Mouse (Mus musculus) limb, embryonic 13.5 days (tissue): ENCODE results near the gene Serinc1. TPM values are rescaled to one million over a fixed set of nuclear protein-coding genes. Genes with fewer than 3 reads are reported as not detected.

ENCODE experiments used
- ATAC-seq: fragments of 200-750 bp; cut with Nextera tagmentation; 2 replicates; pipeline ENCODE4 v1.8.0; 2017; ENCODE audit warnings: low read depth, moderate number of reproducible peaks, moderate TSS enrichment; ENCODE audit not compliant: low FRiP score
- H3K27ac ChIP-seq: fragments of 300-500 bp; sonication (generic); 2 replicates; pipeline ENCODE4 v1.5.1; 2015; ENCODE audit warnings: inconsistent platforms, mild to moderate bottlenecking, moderate library complexity
- H3K27me3 ChIP-seq: fragments of 300-500 bp; sonication (generic); 2 replicates; pipeline ENCODE4 v1.6.1; 2015; ENCODE audit warnings: mild to moderate bottlenecking, inconsistent platforms
- H3K36me3 ChIP-seq: fragments of 300-500 bp; sonication (generic); 2 replicates; pipeline ENCODE4 v1.6.1; 2015; ENCODE audit warnings: inconsistent platforms, mild to moderate bottlenecking, moderate library complexity
- H3K4me1 ChIP-seq: fragments of 300-500 bp; sonication (generic); 2 replicates; pipeline ENCODE4 v1.6.1; 2015; ENCODE audit warnings: inconsistent platforms
- H3K4me2 ChIP-seq: fragments of 300-500 bp; sonication (generic); replicated peaks from 2 replicates; pipeline ENCODE4 v1.6.1; 2015; ENCODE audit warnings: inconsistent platforms, mild to moderate bottlenecking, moderate library complexity
- H3K4me3 ChIP-seq: fragments of 300-500 bp; sonication (generic); 2 replicates; pipeline ENCODE4 v1.5.1; 2015; ENCODE audit warnings: moderate library complexity, mild to moderate bottlenecking, inconsistent platforms
- H3K9ac ChIP-seq: fragments of 300-500 bp; sonication (generic); 2 replicates; pipeline ENCODE4 v1.6.1; 2015; ENCODE audit warnings: mild to moderate bottlenecking, inconsistent platforms
- H3K9me3 ChIP-seq: fragments of 300-500 bp; sonication (generic); 2 replicates; pipeline ENCODE4 v1.6.1; 2016; ENCODE audit warnings: inconsistent platforms
- WGBS: fragments of 180-500 bp; shearing (Covaris S2); methylation state at CpG from one replicate; pipeline ENCODE4 v1.1.7; 2015; 5-methylcytosine and 5-hydroxymethylcytosine counted together
- polyA plus RNA-seq: library from polyadenylated mRNA; unstranded; fragments of >200 nt; fragmentation: Nextera tagmentation; extraction: Ambion mirVana; gene quantifications from 2 replicates; pipeline ENCODE4 v1.2.1, GENCODE M21; 2015

Serinc1 gene
- polyA plus RNA-seq, 1 experiment from 2014 or later = 167 TPM

DNA sequence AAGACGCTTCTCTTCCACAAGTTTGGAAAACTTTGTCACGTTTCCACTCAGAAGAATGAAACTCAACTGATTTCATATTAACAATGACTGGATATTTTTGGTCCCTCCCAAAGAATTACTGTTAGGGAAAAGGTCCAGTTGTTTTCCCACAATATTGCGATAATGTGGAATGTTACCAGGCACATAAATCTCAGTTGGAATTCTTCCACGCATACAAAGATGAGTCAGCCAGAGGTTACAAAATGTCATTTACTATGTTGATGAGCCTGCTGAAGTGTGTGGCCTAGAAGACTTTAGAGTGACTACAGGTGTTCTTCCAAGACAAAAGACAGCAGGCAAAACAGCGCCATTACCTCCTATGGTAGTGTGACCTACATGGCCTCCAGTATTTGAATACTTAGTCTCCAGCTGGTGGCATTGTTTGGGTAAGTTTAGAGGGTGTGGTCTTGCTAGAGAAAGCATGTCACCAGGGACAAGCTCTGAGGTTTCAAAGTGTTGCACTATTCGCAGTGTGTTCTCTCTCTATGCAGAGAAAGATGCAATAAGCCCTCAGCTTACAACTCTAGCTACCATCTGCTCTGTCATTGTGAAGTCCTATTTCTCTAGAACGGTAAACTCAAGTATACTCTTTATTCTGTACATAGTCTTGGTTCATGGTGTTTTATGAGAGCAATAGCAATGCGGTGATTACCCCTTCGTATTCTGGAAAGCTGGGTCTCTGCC lies 55.0 kb downstream of the Serinc1 start:
- 75% methylated on average over 9 of the region's 9 CpGs for WGBS
- H3K27me3 ChIP-seq = no peaks in the 10 kb centered on the region
- no peaks in the 10 kb centered on the region for H3K9me3 ChIP-seq
- no peaks in the 10 kb centered on the region for H3K36me3 ChIP-seq
- no peak for ATAC-seq
- H3K4me1 ChIP-seq = no peaks in the 10 kb centered on the region
- H3K9ac ChIP-seq = no peak overlapping the region
- H3K27ac ChIP-seq = no peak overlapping the region
- H3K4me3 ChIP-seq = no peak overlapping the region
- no peak overlapping the region for H3K4me2 ChIP-seq

Other genes starting within 250 kb of the Serinc1 start
- 45.8 and 50.1 TPM in 2 replicates for gene Hsf2, start 46.1 kb downstream of the Serinc1 start, polyA plus RNA-seq
- 1.2 and 1.3 TPM in 2 replicates for gene Pkib, start 99.5 kb upstream of the Serinc1 start, polyA plus RNA-seq